Mouse (Mus musculus): ENCODE measurements around the gene Ankrd34b.

DNA sequence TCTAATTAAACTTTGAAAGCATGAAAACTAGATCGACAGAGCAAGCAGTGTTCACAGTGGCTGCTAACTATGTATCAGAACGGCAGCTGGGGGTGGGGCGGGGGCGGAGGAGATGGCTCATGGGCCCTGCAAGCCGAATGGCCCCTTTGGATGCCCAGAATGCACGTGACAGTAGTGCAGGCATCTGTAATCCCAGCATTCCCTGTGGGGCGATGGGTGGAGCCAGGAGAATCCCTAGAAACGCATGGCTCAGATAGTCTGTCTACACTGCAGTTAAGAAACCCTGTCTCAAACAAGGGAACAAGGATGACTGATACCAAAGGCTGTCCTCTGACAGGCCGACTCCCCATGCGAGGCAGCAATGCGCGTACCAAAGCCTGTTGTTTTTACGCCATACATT lies 14.6 kb downstream of the Ankrd34b start:
- no peak for TF ChIP-seq CTCF (IDR thresholded peaks at IDR 0.05; ENCODE audit: insufficient read depth, low read depth, low read length)
- TF ChIP-seq POLR2A (IDR thresholded peaks at IDR 0.05; ENCODE audit: insufficient read depth, low read depth, low read length) = no peak

Measured in olfactory bulb, adult 2 months (tissue).